Mouse (Mus musculus): Measurements from ENCODE around the gene Cyth4. TPM values are rescaled to one million over a fixed set of nuclear protein-coding genes. Genes with fewer than 3 reads are reported as not detected.
A peak's percentile ranks its signal among the peaks of the same experiment; 100 is the strongest.

Cyth4 gene
- polyA plus RNA-seq, 1 experiment from 2014 or later = 6.2 TPM

- no peaks in the 10 kb centered on the region for H3K36me3 ChIP-seq (ENCODE audit: control insufficient read depth, insufficient read depth, low read length)
- no peak overlapping the region for H3K4me3 ChIP-seq (ENCODE audit: low read length)
- no peak for ATAC-seq
- H3K4me2 ChIP-seq (ENCODE audit: low read length) = no peak overlapping the region
- WGBS = 82% methylated on average over 13 of the region's 13 CpGs
- H3K9me3 ChIP-seq (ENCODE audit: control insufficient read depth, low read length) = no peaks in the 10 kb centered on the region
- H3K9ac ChIP-seq (ENCODE audit: low read depth, low read length) = no peak overlapping the region
- H3K4me1 ChIP-seq (ENCODE audit: control insufficient read depth, insufficient read depth, low read depth, low read length) = peaks cover 6% of the 10 kb centered on the region; the same call in 1 of the 2 replicates
- H3K27ac ChIP-seq (ENCODE audit: low read depth, low read length) = no peak overlapping the region
- H3K27me3 ChIP-seq (replicated peaks; ENCODE audit: control insufficient read depth, insufficient read depth, low read length) = no peaks in the 10 kb centered on the region
Observed at GRCm38 (mm10) chr15:78626285-78626684, 29.4 kb downstream of the Cyth4 start.

- Histone ChIP-seq H3K9ac (ENCODE audit: low read depth, low read length) (no peak overlapping the region), H3K27me3 (replicated peaks; ENCODE audit: control insufficient read depth, insufficient read depth, low read length) (no peaks in the 10 kb centered on the region), H3K4me3 (ENCODE audit: low read length) (no peak overlapping the region), H3K36me3 (ENCODE audit: control insufficient read depth, insufficient read depth, low read length) (no peaks in the 10 kb centered on the region), H3K4me1 (ENCODE audit: control insufficient read depth, insufficient read depth, low read depth, low read length) (peaks cover 23% of the 10 kb centered on the region), H3K27ac (ENCODE audit: low read depth, low read length) (no peak overlapping the region), H3K4me2 (ENCODE audit: low read length) (no peak overlapping the region), H3K9me3 (ENCODE audit: control insufficient read depth, low read length) (no peaks in the 10 kb centered on the region)
- ATAC-seq = no peak
- whole genome bisulfite sequencing = 52% methylated on average over 2 of the region's 2 CpGs
Observed at GRCm38 (mm10) chr15:78632387-78632786, 35.5 kb downstream of the Cyth4 start.

- peaks cover 23% of the 10 kb centered on the region for H3K4me1 ChIP-seq (ENCODE audit: control insufficient read depth, insufficient read depth, low read depth, low read length)
- 21% methylated on average over 5 of the region's 5 CpGs for WGBS
- H3K27me3 ChIP-seq (replicated peaks; ENCODE audit: control insufficient read depth, insufficient read depth, low read length) = no peaks in the 10 kb centered on the region
- H3K4me2 ChIP-seq (ENCODE audit: low read length) = no peak overlapping the region
- H3K9ac ChIP-seq (ENCODE audit: low read depth, low read length) = 0 out of 2 replicates have a peak overlapping the region, but pooled peaks have one; percentile 3
- no peak overlapping the region for H3K4me3 ChIP-seq (ENCODE audit: low read length)
- no peak for ATAC-seq
- H3K9me3 ChIP-seq (ENCODE audit: control insufficient read depth, low read length) = no peaks in the 10 kb centered on the region
- H3K27ac ChIP-seq (ENCODE audit: low read depth, low read length) = peak overlapping the region; percentile 54; the same call in 1 of the 2 replicates
- H3K36me3 ChIP-seq (ENCODE audit: control insufficient read depth, insufficient read depth, low read length) = no peaks in the 10 kb centered on the region
Observed at GRCm38 (mm10) chr15:78633413-78633812, 36.6 kb downstream of the Cyth4 start.

- H3K4me1 ChIP-seq (ENCODE audit: control insufficient read depth, insufficient read depth, low read depth, low read length) = peaks cover 23% of the 10 kb centered on the region
Observed at GRCm38 (mm10) chr15:78634095-78634737, 37.4 kb downstream of the Cyth4 start.

GRCm38 (mm10) chr15:78635231-78635630 is 38.4 kb downstream of the Cyth4 start:
- 35% methylated on average over 7 of the region's 7 CpGs for WGBS
- Histone ChIP-seq H3K4me2 (ENCODE audit: low read length) (no peak overlapping the region), H3K27ac (ENCODE audit: low read depth, low read length) (no peak overlapping the region), H3K9ac (ENCODE audit: low read depth, low read length) (no peak overlapping the region), H3K27me3 (replicated peaks; ENCODE audit: control insufficient read depth, insufficient read depth, low read length) (no peaks in the 10 kb centered on the region), H3K4me1 (ENCODE audit: control insufficient read depth, insufficient read depth, low read depth, low read length) (peaks cover 23% of the 10 kb centered on the region), H3K9me3 (ENCODE audit: control insufficient read depth, low read length) (no peaks in the 10 kb centered on the region), H3K36me3 (ENCODE audit: control insufficient read depth, insufficient read depth, low read length) (no peaks in the 10 kb centered on the region), H3K4me3 (ENCODE audit: low read length) (no peak overlapping the region)
- no peak for ATAC-seq

More at GRCm38 (mm10) chr15:78634095-78634737, 37.4 kb downstream of the Cyth4 start:
- Histone ChIP-seq H3K4me2 (ENCODE audit: low read length) (no peak overlapping the region), H3K36me3 (ENCODE audit: control insufficient read depth, insufficient read depth, low read length) (no peaks in the 10 kb centered on the region), H3K9me3 (ENCODE audit: control insufficient read depth, low read length) (no peaks in the 10 kb centered on the region), H3K4me3 (ENCODE audit: low read length) (no peak overlapping the region), H3K9ac (ENCODE audit: low read depth, low read length) (no peak overlapping the region), H3K27me3 (replicated peaks; ENCODE audit: control insufficient read depth, insufficient read depth, low read length) (no peaks in the 10 kb centered on the region), H3K27ac (ENCODE audit: low read depth, low read length) (peak overlapping the region; percentile 26; the same call in 1 of the 2 replicates)
- 28% methylated on average over 10 of the region's 10 CpGs for WGBS
- peak; percentile 77 for ATAC-seq

- H3K27ac ChIP-seq (ENCODE audit: low read depth, low read length) = no peak overlapping the region
- H3K4me1 ChIP-seq (ENCODE audit: control insufficient read depth, insufficient read depth, low read depth, low read length) = peaks cover 2% of the 10 kb centered on the region; the same call in 1 of the 2 replicates
- no peak overlapping the region for H3K9ac ChIP-seq (ENCODE audit: low read depth, low read length)
- no peaks in the 10 kb centered on the region for H3K27me3 ChIP-seq (replicated peaks; ENCODE audit: control insufficient read depth, insufficient read depth, low read length)
- H3K9me3 ChIP-seq (ENCODE audit: control insufficient read depth, low read length) = no peaks in the 10 kb centered on the region
- 9% methylated on average over 6 of the region's 6 CpGs for WGBS
- H3K4me3 ChIP-seq (ENCODE audit: low read length) = no peak overlapping the region
- no peaks in the 10 kb centered on the region for H3K36me3 ChIP-seq (ENCODE audit: control insufficient read depth, insufficient read depth, low read length)
- no peak overlapping the region for H3K4me2 ChIP-seq (ENCODE audit: low read length)
- no peak for ATAC-seq
Observed at GRCm38 (mm10) chr15:78643633-78644032, 46.8 kb downstream of the Cyth4 start.

- H3K36me3 ChIP-seq (ENCODE audit: control insufficient read depth, insufficient read depth, low read length) = no peaks in the 10 kb centered on the region
- H3K4me2 ChIP-seq (ENCODE audit: low read length) = no peak overlapping the region
- WGBS = 42% methylated on average over 8 of the region's 8 CpGs
Observed at GRCm38 (mm10) chr15:78644606-78645005, 47.8 kb downstream of the Cyth4 start.

GRCm38 (mm10) chr15:78647746-78648145 is 50.9 kb downstream of the Cyth4 start:
- peaks cover 2% of the 10 kb centered on the region; the same call in 1 of the 2 replicates for H3K4me1 ChIP-seq (ENCODE audit: control insufficient read depth, insufficient read depth, low read depth, low read length)
- 73% methylated on average over 4 of the region's 4 CpGs for WGBS
- no peak overlapping the region for H3K4me3 ChIP-seq (ENCODE audit: low read length)
- no peak overlapping the region for H3K4me2 ChIP-seq (ENCODE audit: low read length)
- no peaks in the 10 kb centered on the region for H3K9me3 ChIP-seq (ENCODE audit: control insufficient read depth, low read length)
- H3K27me3 ChIP-seq (replicated peaks; ENCODE audit: control insufficient read depth, insufficient read depth, low read length) = no peaks in the 10 kb centered on the region
- no peak overlapping the region for H3K27ac ChIP-seq (ENCODE audit: low read depth, low read length)
- ATAC-seq = no peak
- no peaks in the 10 kb centered on the region for H3K36me3 ChIP-seq (ENCODE audit: control insufficient read depth, insufficient read depth, low read length)
- no peak overlapping the region for H3K9ac ChIP-seq (ENCODE audit: low read depth, low read length)

More at GRCm38 (mm10) chr15:78644606-78645005, 47.8 kb downstream of the Cyth4 start:
- Histone ChIP-seq H3K4me3 (ENCODE audit: low read length) (no peak overlapping the region), H3K9me3 (ENCODE audit: control insufficient read depth, low read length) (no peaks in the 10 kb centered on the region), H3K9ac (ENCODE audit: low read depth, low read length) (no peak overlapping the region), H3K27me3 (replicated peaks; ENCODE audit: control insufficient read depth, insufficient read depth, low read length) (no peaks in the 10 kb centered on the region), H3K4me1 (ENCODE audit: control insufficient read depth, insufficient read depth, low read depth, low read length) (peaks cover 2% of the 10 kb centered on the region; the same call in 1 of the 2 replicates), H3K27ac (ENCODE audit: low read depth, low read length) (no peak overlapping the region)
- 0 out of 2 replicates have a peak, but pooled peaks have one; percentile 21 for ATAC-seq

GRCm38 (mm10) chr15:78651169-78651568 is 54.3 kb downstream of the Cyth4 start:
- H3K4me3 ChIP-seq (ENCODE audit: low read length) = no peak overlapping the region
- no peaks in the 10 kb centered on the region for H3K36me3 ChIP-seq (ENCODE audit: control insufficient read depth, insufficient read depth, low read length)
- WGBS = 27% methylated on average over 4 of the region's 4 CpGs
- no peak overlapping the region for H3K4me2 ChIP-seq (ENCODE audit: low read length)
- no peak overlapping the region for H3K9ac ChIP-seq (ENCODE audit: low read depth, low read length)
- no peak overlapping the region for H3K27ac ChIP-seq (ENCODE audit: low read depth, low read length)
- H3K9me3 ChIP-seq (ENCODE audit: control insufficient read depth, low read length) = no peaks in the 10 kb centered on the region
- H3K4me1 ChIP-seq (ENCODE audit: control insufficient read depth, insufficient read depth, low read depth, low read length) = no peaks in the 10 kb centered on the region; the same call in 1 of the 2 replicates
- no peak for ATAC-seq
- H3K27me3 ChIP-seq (replicated peaks; ENCODE audit: control insufficient read depth, insufficient read depth, low read length) = no peaks in the 10 kb centered on the region

Measured in hindbrain, embryonic 16.5 days (tissue).